Mouse (Mus musculus): ENCODE results near the gene Apba2.

- TF ChIP-seq POLR2A (IDR thresholded peaks at IDR 0.05; ENCODE audit: borderline replicate concordance, extremely low read depth, low read depth, low read length) (no peak), CTCF (IDR thresholded peaks at IDR 0.05; ENCODE audit: insufficient read depth, low read length) (no peak)
Measured at GRCm38 (mm10) chr7:64725967-64726695, 224.6 kb downstream of the Apba2 start.

Measured in lung, adult 2 months (tissue).